Mouse (Mus musculus): ENCODE data around the gene Inhbc. TPM values are rescaled to one million over a fixed set of nuclear protein-coding genes. Genes with fewer than 3 reads are reported as not detected.
A peak's percentile ranks its signal among the peaks of the same experiment; 100 is the strongest.

Inhbc gene
- polyA plus RNA-seq, 1 experiment from 2014 or later: not detected

DNA sequence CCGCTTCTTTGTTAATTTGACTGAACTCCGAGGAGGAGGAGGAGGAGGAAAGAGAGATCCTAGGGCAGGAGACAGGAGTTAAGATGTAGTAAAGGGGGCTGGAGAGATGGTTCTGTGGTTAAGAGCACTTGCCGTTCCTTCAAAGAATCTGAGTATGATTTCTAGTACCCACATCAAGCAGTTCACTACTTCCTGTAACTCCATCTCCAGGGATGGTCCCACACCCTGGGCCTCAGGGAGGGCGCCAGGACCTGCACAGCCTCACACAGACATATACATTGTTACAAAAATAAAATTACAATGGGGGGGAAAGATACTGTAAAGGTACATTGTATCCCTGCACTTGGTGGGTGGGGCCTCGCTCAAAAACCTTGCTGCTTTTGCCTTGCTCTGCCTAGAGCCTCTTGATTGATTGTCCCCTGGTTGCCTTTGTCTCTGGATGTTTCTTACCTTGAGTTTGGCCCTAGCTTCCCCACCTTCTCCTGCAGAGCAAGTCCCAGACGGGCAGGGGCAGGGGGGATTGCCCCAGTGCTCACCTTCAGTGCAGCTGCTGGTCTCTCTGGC, 32.6 kb downstream of the Inhbc start:
- 88% methylated on average over 6 of the region's 6 CpGs for WGBS
- Histone ChIP-seq H3K27ac (ENCODE audit: low read depth, low read length) (no peak overlapping the region), H3K36me3 (ENCODE audit: control insufficient read depth, insufficient read depth, low read length) (peaks cover 2% of the 10 kb centered on the region; the same call in 1 of the 2 replicates)

GRCm38 (mm10) chr10:127336952-127337351, 33.3 kb downstream of the Inhbc start:
- H3K4me2 ChIP-seq (ENCODE audit: low read depth): no peak overlapping the region
- DNase-seq (ENCODE audit: low spot score): no peak
- no peak overlapping the region for H3K27ac ChIP-seq (ENCODE audit: low read depth, low read length)
- H3K9me3 ChIP-seq (ENCODE audit: control insufficient read depth, low read length): no peaks in the 10 kb centered on the region
- H3K36me3 ChIP-seq (ENCODE audit: control insufficient read depth, insufficient read depth, low read length): peaks cover 6% of the 10 kb centered on the region
- peaks cover 19% of the 10 kb centered on the region for H3K27me3 ChIP-seq (ENCODE audit: control insufficient read depth, insufficient read depth, low read length)
- H3K9ac ChIP-seq (ENCODE audit: low read length): no peak overlapping the region
- WGBS: 77% methylated on average over 5 of the region's 5 CpGs
- H3K4me3 ChIP-seq (ENCODE audit: low read depth, low read length): no peak overlapping the region
- ATAC-seq (ENCODE audit: insufficient read depth, low FRiP score, low TSS enrichment): no peak
- peaks cover 21% of the 10 kb centered on the region for H3K4me1 ChIP-seq (ENCODE audit: control insufficient read depth, insufficient read depth, low read length)

More for the DNA sequence above, 32.6 kb downstream of the Inhbc start:
- no peak for DNase-seq (ENCODE audit: low spot score)
- Histone ChIP-seq H3K9me3 (ENCODE audit: control insufficient read depth, low read length) (no peaks in the 10 kb centered on the region), H3K4me2 (ENCODE audit: low read depth) (no peak overlapping the region), H3K4me1 (ENCODE audit: control insufficient read depth, insufficient read depth, low read length) (peaks cover 21% of the 10 kb centered on the region), H3K9ac (ENCODE audit: low read length) (no peak overlapping the region), H3K27me3 (ENCODE audit: control insufficient read depth, insufficient read depth, low read length) (peaks cover 19% of the 10 kb centered on the region), H3K4me3 (ENCODE audit: low read depth, low read length) (no peak overlapping the region)
- no peak for ATAC-seq (ENCODE audit: insufficient read depth, low FRiP score, low TSS enrichment)

GRCm38 (mm10) chr10:127335271-127335670, 35.0 kb downstream of the Inhbc start:
- Histone ChIP-seq H3K27ac (ENCODE audit: low read depth, low read length) (no peak overlapping the region), H3K4me2 (ENCODE audit: low read depth) (no peak overlapping the region), H3K4me1 (ENCODE audit: control insufficient read depth, insufficient read depth, low read length) (peaks cover 8% of the 10 kb centered on the region; the same call in 1 of the 2 replicates), H3K36me3 (ENCODE audit: control insufficient read depth, insufficient read depth, low read length) (peaks cover 6% of the 10 kb centered on the region), H3K9ac (ENCODE audit: low read length) (no peak overlapping the region), H3K27me3 (ENCODE audit: control insufficient read depth, insufficient read depth, low read length) (peaks cover 5% of the 10 kb centered on the region), H3K4me3 (ENCODE audit: low read depth, low read length) (no peak overlapping the region), H3K9me3 (ENCODE audit: control insufficient read depth, low read length) (no peaks in the 10 kb centered on the region)
- ATAC-seq (ENCODE audit: insufficient read depth, low FRiP score, low TSS enrichment) (no peak), DNase-seq (ENCODE audit: low spot score) (no peak)
- 73% methylated on average over 1 of the region's 1 CpGs for WGBS

- Histone ChIP-seq H3K4me3 (ENCODE audit: low read depth, low read length) (no peak overlapping the region), H3K9me3 (ENCODE audit: control insufficient read depth, low read length) (no peaks in the 10 kb centered on the region), H3K27me3 (ENCODE audit: control insufficient read depth, insufficient read depth, low read length) (peaks cover 3% of the 10 kb centered on the region; the same call in 1 of the 2 replicates), H3K9ac (ENCODE audit: low read length) (no peak overlapping the region), H3K4me2 (ENCODE audit: low read depth) (no peak overlapping the region), H3K4me1 (ENCODE audit: control insufficient read depth, insufficient read depth, low read length) (no peaks in the 10 kb centered on the region), H3K36me3 (ENCODE audit: control insufficient read depth, insufficient read depth, low read length) (peaks cover 6% of the 10 kb centered on the region), H3K27ac (ENCODE audit: low read depth, low read length) (no peak overlapping the region)
- 72% methylated on average over 5 of the region's 5 CpGs for WGBS
- no peak for ATAC-seq (ENCODE audit: insufficient read depth, low FRiP score, low TSS enrichment)
- DNase-seq (ENCODE audit: low spot score): no peak
Measured at GRCm38 (mm10) chr10:127333152-127333551, 37.1 kb downstream of the Inhbc start.

DNA sequence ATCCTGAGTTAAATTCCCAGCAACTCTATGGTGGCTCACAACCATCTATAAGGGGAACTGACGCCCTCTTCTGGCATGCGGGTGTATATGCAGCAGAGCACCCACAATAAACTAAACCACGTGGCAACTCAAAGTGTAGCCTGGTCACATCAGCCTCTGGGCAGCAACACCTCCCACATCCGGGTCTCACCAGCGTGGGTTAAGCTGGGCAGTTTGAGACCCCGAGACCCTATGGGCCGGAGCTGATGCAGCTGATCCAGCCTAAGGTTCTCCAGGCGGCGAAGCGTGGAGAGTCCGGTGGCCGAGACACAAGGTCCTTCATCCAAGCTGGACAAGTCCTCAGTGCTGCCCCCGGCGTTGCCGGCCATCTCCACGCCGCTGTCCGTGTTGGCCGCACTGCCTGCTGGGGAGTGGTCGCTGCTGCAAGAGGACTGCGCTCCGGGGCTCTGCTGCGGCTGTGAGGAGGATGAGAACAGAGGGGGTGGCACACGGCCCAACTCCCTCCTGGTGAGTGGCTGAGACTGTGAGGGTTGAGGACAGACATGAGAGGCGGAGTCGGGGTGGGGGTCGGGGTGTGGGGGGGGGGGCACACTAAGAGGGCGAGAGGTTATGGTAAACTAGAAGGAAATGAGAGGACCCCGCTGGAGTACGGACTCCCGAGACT, 37.9 kb downstream of the Inhbc start:
- Histone ChIP-seq H3K4me1 (ENCODE audit: control insufficient read depth, insufficient read depth, low read length) (no peaks in the 10 kb centered on the region), H3K9ac (ENCODE audit: low read length) (no peak overlapping the region), H3K9me3 (ENCODE audit: control insufficient read depth, low read length) (no peaks in the 10 kb centered on the region), H3K4me3 (ENCODE audit: low read depth, low read length) (no peak overlapping the region), H3K27ac (ENCODE audit: low read depth, low read length) (no peak overlapping the region), H3K4me2 (ENCODE audit: low read depth) (peak overlapping the region; percentile 12; the same call in 1 of the 2 replicates), H3K36me3 (ENCODE audit: control insufficient read depth, insufficient read depth, low read length) (peaks cover 6% of the 10 kb centered on the region), H3K27me3 (ENCODE audit: control insufficient read depth, insufficient read depth, low read length) (peaks cover 11% of the 10 kb centered on the region)
- WGBS: 48% methylated on average over 31 of the region's 31 CpGs
- ATAC-seq (ENCODE audit: insufficient read depth, low FRiP score, low TSS enrichment) (no peak), DNase-seq (ENCODE audit: low spot score) (no peak)

GRCm38 (mm10) chr10:127330212-127330611, 40.0 kb downstream of the Inhbc start:
- Histone ChIP-seq H3K36me3 (ENCODE audit: control insufficient read depth, insufficient read depth, low read length) (peaks cover 6% of the 10 kb centered on the region), H3K4me2 (ENCODE audit: low read depth) (no peak overlapping the region), H3K27me3 (ENCODE audit: control insufficient read depth, insufficient read depth, low read length) (peaks cover 31% of the 10 kb centered on the region), H3K9ac (ENCODE audit: low read length) (no peak overlapping the region), H3K4me3 (ENCODE audit: low read depth, low read length) (no peak overlapping the region), H3K9me3 (ENCODE audit: control insufficient read depth, low read length) (no peaks in the 10 kb centered on the region), H3K4me1 (ENCODE audit: control insufficient read depth, insufficient read depth, low read length) (peaks cover 6% of the 10 kb centered on the region), H3K27ac (ENCODE audit: low read depth, low read length) (no peak overlapping the region)
- DNase-seq (ENCODE audit: low spot score) (no peak), ATAC-seq (ENCODE audit: insufficient read depth, low FRiP score, low TSS enrichment) (no peak)
- 90% methylated on average over 7 of the region's 7 CpGs for WGBS

DNA sequence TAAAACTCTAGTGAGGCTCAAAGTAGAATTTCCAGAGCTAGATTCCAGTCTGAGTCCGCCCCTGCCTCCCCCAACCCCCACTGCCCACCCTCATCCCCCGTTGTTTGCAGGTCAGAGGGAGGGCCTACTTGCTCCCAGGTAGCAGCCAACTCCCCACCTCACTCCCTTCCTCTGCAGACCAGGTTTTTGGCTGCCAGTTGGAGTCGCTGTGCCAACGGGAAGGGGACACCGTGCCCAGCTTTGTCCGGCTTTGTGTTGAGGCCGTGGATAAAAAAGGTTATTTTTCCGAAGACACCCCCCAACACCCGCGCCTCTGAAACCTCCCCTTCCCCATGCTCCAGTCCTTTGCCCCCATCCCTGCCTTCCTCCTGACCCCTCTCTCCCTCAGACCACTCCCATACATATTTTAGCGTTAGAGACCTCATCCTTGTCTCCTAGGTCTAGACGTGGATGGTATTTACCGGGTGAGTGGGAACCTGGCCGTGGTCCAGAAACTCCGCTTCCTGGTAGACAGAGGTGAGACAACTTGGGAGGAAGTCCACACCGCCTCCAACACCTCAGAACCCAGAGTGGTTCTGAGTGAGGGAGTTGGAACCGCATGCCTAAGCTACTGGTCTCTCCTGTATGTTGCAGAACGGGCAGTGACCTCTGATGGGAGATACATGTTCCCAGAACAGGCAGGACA, 42.6 kb downstream of the Inhbc start:
- Histone ChIP-seq H3K4me1 (ENCODE audit: control insufficient read depth, insufficient read depth, low read length) (peaks cover 6% of the 10 kb centered on the region), H3K27ac (ENCODE audit: low read depth, low read length) (no peak overlapping the region), H3K27me3 (ENCODE audit: control insufficient read depth, insufficient read depth, low read length) (peaks cover 37% of the 10 kb centered on the region), H3K4me3 (ENCODE audit: low read depth, low read length) (no peak overlapping the region), H3K9me3 (ENCODE audit: control insufficient read depth, low read length) (no peaks in the 10 kb centered on the region), H3K36me3 (ENCODE audit: control insufficient read depth, insufficient read depth, low read length) (peaks cover 4% of the 10 kb centered on the region; the same call in 1 of the 2 replicates), H3K9ac (ENCODE audit: low read length) (no peak overlapping the region), H3K4me2 (ENCODE audit: low read depth) (no peak overlapping the region)
- DNase-seq (ENCODE audit: low spot score) (no peak), ATAC-seq (ENCODE audit: insufficient read depth, low FRiP score, low TSS enrichment) (no peak)
- WGBS: 54% methylated on average over 18 of the region's 18 CpGs

- H3K9me3 ChIP-seq (ENCODE audit: control insufficient read depth, low read length): no peaks in the 10 kb centered on the region
- peaks cover 37% of the 10 kb centered on the region for H3K27me3 ChIP-seq (ENCODE audit: control insufficient read depth, insufficient read depth, low read length)
- H3K4me3 ChIP-seq (ENCODE audit: low read depth, low read length): peak overlapping the region; percentile 31
- ATAC-seq (ENCODE audit: insufficient read depth, low FRiP score, low TSS enrichment) (no peak), DNase-seq (ENCODE audit: low spot score) (no peak)
- H3K27ac ChIP-seq (ENCODE audit: low read depth, low read length): no peak overlapping the region
- no peaks in the 10 kb centered on the region for H3K36me3 ChIP-seq (ENCODE audit: control insufficient read depth, insufficient read depth, low read length)
- H3K4me2 ChIP-seq (ENCODE audit: low read depth): peak overlapping the region; percentile 47
- WGBS: 5% methylated on average over 29 of the region's 29 CpGs
- peak overlapping the region; percentile 26 for H3K9ac ChIP-seq (ENCODE audit: low read length)
- H3K4me1 ChIP-seq (ENCODE audit: control insufficient read depth, insufficient read depth, low read length): peaks cover 6% of the 10 kb centered on the region
Measured at GRCm38 (mm10) chr10:127326828-127327227, 43.4 kb downstream of the Inhbc start.

Data from neural tube, embryonic 11.5 days (tissue).